Mouse (Mus musculus) intestine, embryonic 15.5 days (tissue): ENCODE measurements around the gene Kbtbd6. TPM values are rescaled to one million over a fixed set of nuclear protein-coding genes. Genes with fewer than 3 reads are reported as not detected.

Source experiments
- polyA plus RNA-seq: library from polyadenylated mRNA; unstranded; fragments of >200 nt; fragmentation: Nextera tagmentation; extraction: Ambion mirVana; gene quantifications from 2 replicates; pipeline ENCODE4 v1.2.1, GENCODE M21; 2015

The Kbtbd6 gene
- polyA plus RNA-seq, 1 experiment from 2014 or later, result 2.9 TPM

Other genes starting within 250 kb of the Kbtbd6 start
- gene Zfp957, start 204.5 kb upstream of the Kbtbd6 start, polyA plus RNA-seq, result not detected in 2 replicates
- gene Rgcc, start 150.2 kb upstream of the Kbtbd6 start, polyA plus RNA-seq, result 44.4 and 45.9 TPM in 2 replicates
- gene Naa16, start 61.1 kb upstream of the Kbtbd6 start, polyA plus RNA-seq, result 38.7 and 38.9 TPM in 2 replicates
- gene Mtrf1, start 54.1 kb upstream of the Kbtbd6 start, polyA plus RNA-seq, result 9.1 and 10.6 TPM in 2 replicates
- 7.9 and 8.7 TPM in 2 replicates for gene Kbtbd7, start 25.3 kb upstream of the Kbtbd6 start, polyA plus RNA-seq
- 26.1 and 27.0 TPM in 2 replicates for gene Elf1, start 29.4 kb downstream of the Kbtbd6 start, polyA plus RNA-seq
- 30.9 and 33.8 TPM in 2 replicates for gene Wbp4, start 29.7 kb downstream of the Kbtbd6 start, polyA plus RNA-seq
- 105 and 113 TPM in 2 replicates for gene Sugt1, start 135.9 kb downstream of the Kbtbd6 start, polyA plus RNA-seq
- gene Cnmd, start 210.3 kb downstream of the Kbtbd6 start, polyA plus RNA-seq, result 0.25 and 0.38 TPM in 2 replicates